Mouse (Mus musculus): ENCODE measurements around the gene Pkp3. TPM values are rescaled to one million over a fixed set of nuclear protein-coding genes. Genes with fewer than 3 reads are reported as not detected.

The Pkp3 gene
- total RNA-seq, 2 experiments from 2014 or later, result not detected

DNA sequence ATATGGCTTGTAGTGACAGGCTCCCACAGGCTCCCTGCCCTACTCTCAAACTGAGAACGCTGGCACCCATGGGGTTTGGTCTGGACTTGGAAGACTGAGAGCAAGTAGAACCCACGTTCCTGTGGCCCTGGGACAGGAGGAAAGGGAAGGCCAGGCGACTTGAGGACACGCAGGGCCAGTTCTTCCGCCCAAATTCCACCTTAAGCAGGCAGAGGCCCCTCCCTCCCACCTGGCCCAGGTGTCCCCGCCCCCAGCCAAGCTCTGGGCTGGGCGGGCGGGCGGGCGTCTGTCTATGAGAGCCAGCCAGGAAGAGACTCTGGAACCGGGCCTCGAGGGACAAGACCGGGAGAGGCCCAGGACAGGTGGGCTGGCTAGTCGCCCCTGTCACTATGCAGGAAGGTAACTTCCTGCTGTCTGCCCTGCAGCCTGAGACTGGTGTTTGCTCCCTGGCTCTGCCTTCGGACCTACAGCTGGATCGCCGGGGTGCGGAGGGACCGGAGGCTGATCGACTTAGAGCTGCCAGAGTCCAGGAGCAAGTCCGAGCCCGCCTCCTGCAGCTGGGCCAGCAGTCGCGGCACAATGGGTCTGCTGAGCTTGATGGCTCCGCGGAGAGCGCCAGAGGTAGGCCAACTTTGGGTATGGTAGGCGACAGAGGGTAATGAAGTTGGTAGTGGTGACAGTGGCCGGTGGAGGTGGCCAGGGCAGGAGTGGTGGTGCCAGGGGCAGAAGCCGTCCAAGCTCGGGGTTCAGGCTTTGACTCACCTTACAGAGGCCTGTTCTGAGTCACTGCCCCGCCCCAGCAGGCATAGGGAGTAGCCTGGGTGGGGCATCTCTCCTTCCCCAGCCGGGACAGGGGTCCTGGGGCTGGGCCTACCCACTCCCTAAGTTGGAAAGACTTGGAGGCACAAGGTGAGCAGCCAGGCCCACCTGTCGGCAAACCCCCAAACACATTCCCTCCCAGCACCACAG, 1.7 kb downstream of the Pkp3 start:
- Histone ChIP-seq H3K27ac (no peak overlapping the region), H3K4me3 (peak overlapping the region; percentile 15; the same call in 1 of the 2 replicates)
- DNase-seq, result no peak
- TF ChIP-seq CTCF (IDR thresholded peaks at IDR 0.05), result no peak
- intact Hi-C loops (cut with DNase I), result no loop called here

DNA sequence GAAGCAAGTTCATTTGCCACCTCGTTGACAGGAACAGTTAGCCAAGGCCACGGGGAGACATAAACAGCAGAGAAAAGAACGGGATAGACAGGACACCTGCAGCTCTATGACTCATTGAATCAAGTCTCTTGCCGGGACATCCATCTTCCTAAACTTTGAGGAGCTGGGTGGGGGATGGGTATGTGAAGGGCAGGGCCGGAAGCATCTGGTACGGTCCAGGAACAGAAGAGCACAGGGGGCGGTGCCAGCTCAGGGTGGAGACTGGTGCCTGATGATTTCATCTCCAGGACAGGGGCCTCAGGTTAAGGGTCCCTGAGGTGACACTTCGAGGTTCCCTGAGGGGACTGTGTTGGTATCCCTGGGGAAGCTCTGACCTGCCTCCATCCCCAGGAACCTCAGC, 9.9 kb downstream of the Pkp3 start:
- intact Hi-C loops (cut with DNase I), result no loop called here
- no peak for TF ChIP-seq CTCF (IDR thresholded peaks at IDR 0.05)
- Histone ChIP-seq H3K4me3 (no peak overlapping the region), H3K27ac (no peak overlapping the region)
- no peak for DNase-seq

DNA sequence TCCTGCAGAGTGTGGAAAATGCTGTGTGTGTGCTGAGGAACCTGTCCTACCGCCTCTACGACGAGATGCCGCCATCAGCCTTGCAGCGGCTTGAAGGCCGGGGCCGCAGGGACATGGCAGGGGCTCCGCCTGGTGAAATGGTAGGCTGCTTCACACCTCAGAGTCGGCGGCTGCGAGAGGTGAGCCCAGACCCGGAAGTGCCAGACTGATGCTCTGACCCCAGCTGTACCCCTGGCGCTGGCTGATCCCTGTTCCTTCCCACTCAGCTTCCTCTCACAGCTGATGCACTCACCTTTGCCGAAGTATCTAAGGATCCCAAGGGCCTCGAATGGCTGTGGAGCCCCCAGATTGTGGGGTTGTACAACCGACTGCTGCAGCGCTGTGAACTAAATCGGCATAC, 10.5 kb downstream of the Pkp3 start:
- H3K4me3 ChIP-seq, result peak overlapping the region; percentile 9
- DNase-seq, result no peak
- no peak for TF ChIP-seq CTCF (IDR thresholded peaks at IDR 0.05)
- intact Hi-C loops (cut with DNase I), result no loop called here
- no peak overlapping the region for H3K27ac ChIP-seq

DNA sequence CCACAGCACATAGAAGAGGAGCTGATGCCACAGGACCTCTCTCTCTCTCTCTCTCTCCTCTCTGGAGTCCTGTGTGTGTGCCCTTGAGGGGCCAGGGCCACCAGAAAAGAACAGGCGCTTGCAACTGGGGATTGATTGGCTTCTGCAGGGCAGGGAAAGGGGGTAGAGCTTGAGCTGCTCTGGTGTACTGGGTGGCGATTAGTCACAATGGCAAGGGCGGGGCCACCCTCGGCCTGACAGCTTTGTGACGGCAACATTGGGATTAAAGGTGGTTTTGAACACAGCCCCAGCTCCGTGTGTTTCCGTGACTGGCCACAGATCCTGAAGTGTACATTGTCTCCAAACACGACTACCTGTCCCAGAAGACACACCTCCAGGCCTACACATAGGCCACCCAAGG, 12.2 kb downstream of the Pkp3 start:
- TF ChIP-seq CTCF (IDR thresholded peaks at IDR 0.05), result no peak

DNA sequence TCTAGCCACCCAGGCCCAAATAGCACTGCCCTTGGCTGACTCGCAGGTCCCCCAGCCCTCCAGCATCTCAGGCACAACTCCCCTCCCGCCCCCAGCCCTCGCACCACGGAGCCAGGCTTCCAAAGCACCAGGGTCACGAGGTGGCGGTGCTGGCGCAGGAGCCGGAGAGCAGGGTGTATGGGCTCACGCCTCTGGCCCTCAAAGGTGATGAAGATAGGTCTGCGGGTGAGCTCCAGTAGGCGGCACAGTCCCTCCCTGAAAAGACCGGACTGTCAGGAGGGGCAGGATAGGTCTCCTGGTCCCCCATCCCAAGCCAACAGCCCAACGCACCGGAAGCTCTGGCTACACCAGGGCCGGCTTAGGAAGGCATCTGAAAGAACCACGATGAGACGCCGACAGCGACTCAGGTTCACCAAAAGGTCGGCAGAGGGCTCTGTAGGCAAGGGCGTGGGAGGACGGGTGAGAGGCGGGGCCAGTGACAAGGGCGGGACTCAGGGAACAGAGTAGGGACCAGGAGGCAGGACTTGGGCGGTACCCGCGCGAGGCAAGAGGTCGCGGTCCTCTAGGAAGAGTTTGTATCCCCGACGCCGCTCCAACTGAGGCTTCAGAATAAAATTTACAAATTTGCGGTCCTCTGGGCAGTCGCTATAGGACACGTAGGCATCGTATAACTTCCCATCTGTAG, 14.2 kb downstream of the Pkp3 start:
- peak; percentile 73 for TF ChIP-seq CTCF (IDR thresholded peaks at IDR 0.05)
- H3K4me3 ChIP-seq, result peak overlapping the region; percentile 59
- peak overlapping the region; percentile 32; the same call in 1 of the 2 replicates for H3K27ac ChIP-seq
- DNase-seq, result peak; percentile 93
- intact Hi-C loops (cut with DNase I), result loop anchor here (1.0 to 5.0 kb wide), 3 partner anchors 80 to 100 kb away; partner anchors contain the start of genes Hras, Lrrc56 and Rnh1

More for the DNA sequence above, 12.2 kb downstream of the Pkp3 start:
- no peak for DNase-seq
- H3K4me3 ChIP-seq, result no peak overlapping the region
- no peak overlapping the region for H3K27ac ChIP-seq
- intact Hi-C loops (cut with DNase I), result loop anchor here (5.0 kb wide), 1 partner anchor 102 kb away; the partner anchor contains the start of genes Hras and Lrrc56

DNA sequence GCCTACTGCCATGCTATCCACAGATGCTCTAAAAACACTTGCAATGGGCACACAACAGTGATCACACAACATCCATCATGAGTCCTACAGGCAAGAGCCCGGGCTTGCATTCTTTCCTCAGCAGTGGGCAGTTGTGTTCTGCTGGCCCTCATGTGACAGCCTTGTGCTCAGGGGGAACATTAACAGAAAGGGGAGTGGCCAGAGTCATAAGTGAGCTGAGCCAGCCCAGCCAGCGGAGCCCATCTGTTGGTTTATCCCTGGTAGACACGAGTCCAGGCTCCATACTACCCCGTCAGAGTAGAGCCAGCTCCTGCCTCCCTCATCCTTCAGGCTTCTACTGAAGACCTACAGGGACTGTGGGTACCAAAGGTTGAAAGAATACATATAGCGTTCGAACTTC, 15.9 kb downstream of the Pkp3 start:
- Histone ChIP-seq H3K4me3 (no peak overlapping the region), H3K27ac (no peak overlapping the region)
- DNase-seq, result no peak
- TF ChIP-seq CTCF (IDR thresholded peaks at IDR 0.05), result no peak
- intact Hi-C loops (cut with DNase I), result loop anchor here (5.0 kb wide), 1 partner anchor 98 kb away; the partner anchor contains the start of genes Hras and Lrrc56

DNA sequence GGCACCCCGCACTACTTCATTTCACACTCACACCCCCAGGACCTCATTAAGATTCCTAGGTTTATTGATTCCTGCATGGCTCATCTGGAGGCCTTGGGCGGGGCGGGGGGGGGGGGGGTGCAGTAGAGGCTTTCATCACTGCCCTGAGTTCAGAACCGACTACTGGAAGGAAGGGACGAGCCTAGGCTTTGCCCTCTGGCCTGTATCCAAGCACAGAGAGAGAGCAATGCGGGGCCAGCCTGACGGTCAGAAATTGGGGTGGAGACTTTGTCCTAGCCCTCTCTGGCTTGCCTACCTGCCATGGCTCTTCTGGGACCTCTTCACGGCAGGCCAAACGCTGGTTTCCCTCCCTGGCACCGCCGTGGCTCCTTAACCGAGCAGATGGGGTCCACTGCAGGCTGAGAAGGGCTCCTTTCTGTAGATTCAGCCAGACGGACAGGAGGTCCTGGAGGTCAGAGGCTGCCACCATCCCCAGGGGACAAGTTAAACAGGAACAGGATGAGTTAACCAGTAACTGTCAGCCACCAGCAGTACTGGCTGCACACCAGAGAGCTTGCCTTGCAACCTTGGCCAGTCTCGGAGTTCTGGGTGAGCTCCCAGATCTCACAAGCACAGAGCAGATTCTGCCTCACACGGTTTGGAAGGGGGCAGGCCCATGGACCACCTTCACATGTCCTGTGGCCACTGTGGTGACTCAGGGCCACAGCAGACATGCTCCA, 16.6 kb downstream of the Pkp3 start:
- intact Hi-C loops (cut with DNase I), result loop anchor here (5.0 kb wide), 1 partner anchor 98 kb away; the partner anchor contains the start of genes Hras and Lrrc56

DNA sequence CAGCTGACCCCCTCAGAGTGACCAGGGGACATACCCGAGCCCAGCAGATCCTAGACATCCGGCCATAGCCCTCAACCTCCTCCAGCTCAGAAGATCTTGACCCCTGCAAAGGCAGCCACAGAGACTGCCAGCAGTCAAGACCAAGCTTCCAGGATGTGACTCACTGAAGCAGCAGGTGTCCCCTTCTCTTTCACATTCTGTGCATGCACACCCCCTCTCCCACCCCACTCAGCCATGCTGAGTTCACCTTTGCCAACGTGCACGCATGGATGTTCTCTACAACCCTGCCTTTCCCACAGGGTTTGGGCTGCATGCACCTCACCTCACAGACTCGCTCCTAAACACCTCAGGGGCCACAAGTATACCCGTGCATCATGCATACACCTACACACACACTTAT, 18.0 kb downstream of the Pkp3 start:
- intact Hi-C loops (cut with DNase I), result no loop called here
- no peak for DNase-seq
- Histone ChIP-seq H3K27ac (peak overlapping the region; percentile 80), H3K4me3 (peak overlapping the region; percentile 63)
- TF ChIP-seq CTCF (IDR thresholded peaks at IDR 0.05), result no peak

More for the DNA sequence above, 16.6 kb downstream of the Pkp3 start:
- Histone ChIP-seq H3K27ac (no peak overlapping the region; the same call in 1 of the 2 replicates), H3K4me3 (no peak overlapping the region)
- no peak for TF ChIP-seq CTCF (IDR thresholded peaks at IDR 0.05)
- DNase-seq, result no peak

DNA sequence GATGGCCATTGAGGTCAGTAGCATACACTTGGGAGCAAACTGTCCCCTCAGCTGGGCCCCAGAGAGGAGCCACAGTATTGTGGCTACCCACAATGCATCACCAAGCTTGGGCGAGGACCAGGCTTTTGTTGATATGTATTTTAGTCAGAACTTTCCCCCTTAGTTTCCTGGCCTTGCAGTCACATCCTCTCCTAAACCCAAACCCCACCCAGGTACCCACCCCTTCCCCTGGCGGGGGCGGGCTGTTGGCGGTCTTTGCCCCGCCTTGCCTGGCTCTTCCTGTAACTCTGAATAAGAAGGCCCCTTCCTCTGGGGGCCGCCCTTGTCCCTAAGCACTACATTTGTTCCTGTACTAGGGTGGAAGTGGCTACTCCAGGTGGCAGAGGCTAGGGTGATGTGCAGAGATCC, 18.6 kb downstream of the Pkp3 start:
- Histone ChIP-seq H3K27ac (peak overlapping the region; percentile 80), H3K4me3 (peak overlapping the region; percentile 63)
- intact Hi-C loops (cut with DNase I), result no loop called here

DNA sequence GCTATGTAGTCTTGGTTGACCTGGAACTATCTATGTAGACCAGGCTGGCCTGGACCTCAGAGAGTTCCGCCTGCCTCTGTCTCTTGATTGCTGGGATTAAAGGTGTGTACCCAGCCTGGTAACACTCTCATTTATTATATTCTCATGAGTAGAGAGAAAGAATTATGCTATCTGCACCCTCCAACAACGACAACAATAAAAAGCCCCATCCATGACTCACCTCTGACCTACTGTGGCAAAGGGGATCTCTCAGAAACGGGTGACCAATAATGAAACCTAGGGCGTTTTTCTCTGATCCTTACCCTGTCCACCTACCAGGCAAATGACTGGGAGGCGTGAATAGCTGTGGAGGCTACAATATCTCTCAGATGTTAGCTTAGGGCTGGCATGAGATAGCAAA, 19.2 kb downstream of the Pkp3 start:
- no peak for TF ChIP-seq CTCF (IDR thresholded peaks at IDR 0.05)
- intact Hi-C loops (cut with DNase I), result no loop called here
- DNase-seq, result no peak
- peak overlapping the region; percentile 71 for H3K27ac ChIP-seq
- H3K4me3 ChIP-seq, result no peak overlapping the region

More for the DNA sequence above, 18.6 kb downstream of the Pkp3 start:
- DNase-seq, result peak; percentile 62
- TF ChIP-seq CTCF (IDR thresholded peaks at IDR 0.05), result peak; percentile 26; the same call in 1 of the 2 replicates

DNA sequence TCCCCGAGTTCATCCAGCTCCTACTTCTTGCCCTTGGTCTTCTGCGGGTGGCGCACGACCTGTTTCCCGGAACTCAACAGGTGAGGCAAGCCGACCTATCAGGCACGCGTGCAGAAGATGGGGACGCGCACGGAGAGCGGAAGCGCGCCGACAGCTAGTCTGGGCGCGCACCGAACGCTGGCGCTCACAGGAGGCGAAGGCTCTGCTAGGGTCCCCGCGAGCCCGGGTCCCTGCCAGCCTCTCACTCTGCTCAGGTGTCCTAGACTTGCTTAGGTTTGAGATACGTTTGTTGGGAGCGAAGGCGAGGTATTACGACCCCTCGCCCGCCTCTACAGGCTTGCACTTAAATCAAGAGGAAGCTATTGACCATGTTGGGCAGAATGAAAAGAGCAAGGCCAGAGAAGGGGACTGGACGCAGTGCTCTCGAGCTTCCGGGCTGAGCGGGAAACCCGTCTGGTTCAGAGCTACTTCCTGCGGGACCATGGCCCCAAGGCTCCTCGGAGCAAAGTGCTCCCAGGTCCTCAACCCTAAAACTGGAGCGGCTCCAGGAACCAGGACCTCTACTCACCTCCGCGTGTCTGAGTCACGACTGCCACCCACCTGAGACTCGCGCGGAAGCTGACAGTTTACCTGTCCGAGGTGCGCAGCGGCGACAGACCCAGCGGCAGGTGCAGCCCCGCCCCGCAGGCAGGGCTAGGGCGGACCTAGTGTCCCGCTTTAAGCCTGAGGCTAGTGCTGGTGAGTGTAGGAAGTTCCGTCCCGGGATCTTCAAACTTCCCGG, 22.1 kb downstream of the Pkp3 start, which contains the start of gene Sigirr:
Gene Sigirr (minus strand): TSS at position 662 of the 781 bp plus-strand sequence.
- DNase-seq, result peak; percentile 32
- TF ChIP-seq CTCF (IDR thresholded peaks at IDR 0.05), result no peak
- intact Hi-C loops (cut with DNase I), result no loop called here
- H3K4me3 ChIP-seq, result peak within 1 kb of the TSS; percentile 70
- H3K27ac ChIP-seq, result peak within 1 kb of the TSS; percentile 24

All from gastrocnemius, adult 2 months (tissue).